Mouse (Mus musculus) urinary bladder, postnatal 25 days (tissue): ENCODE data around the gene Clip1.

Experiments
- DNase-seq: peaks from one replicate; pipeline ENCODE4 v3.0.0; 2022; ENCODE audit warnings: low spot score

Gene Clip1

DNA sequence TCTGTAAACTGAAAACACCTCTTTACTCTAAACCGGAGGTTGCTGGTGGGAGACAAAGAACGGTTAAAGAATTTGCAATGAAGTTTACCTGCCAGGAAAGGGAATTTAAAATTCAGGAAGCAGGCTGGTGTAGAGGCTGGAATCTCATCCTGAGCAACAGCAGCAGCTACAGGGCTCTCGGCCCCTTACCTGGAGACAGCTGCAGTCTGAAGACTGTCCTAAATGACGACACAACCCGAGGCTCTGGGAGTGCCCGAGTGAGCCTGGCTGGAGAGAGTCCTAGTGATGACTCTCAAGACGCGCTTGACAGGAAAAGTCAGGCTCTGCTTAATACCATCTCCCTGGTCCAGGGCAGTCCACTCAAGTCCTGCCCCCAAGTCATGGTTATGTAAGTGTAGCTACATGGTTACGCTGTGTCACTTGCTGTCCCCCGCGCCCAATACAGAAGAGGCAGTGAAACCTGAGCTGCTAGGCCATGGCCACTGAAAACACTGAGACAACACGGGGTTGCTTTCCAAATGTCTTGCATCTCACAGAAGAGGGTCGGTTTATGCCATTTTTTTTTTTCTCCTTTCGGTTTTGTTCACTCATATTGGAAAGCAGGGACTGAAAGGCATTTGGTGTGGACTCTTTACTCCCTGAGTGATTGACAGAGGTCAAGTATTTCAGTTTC lies 13.5 kb downstream of the Clip1 start:
- DNase-seq = peak; percentile 34

GRCm38 (mm10) chr5:123669991-123670799 lies 14.2 kb downstream of the Clip1 start:
- no peak for DNase-seq

DNA sequence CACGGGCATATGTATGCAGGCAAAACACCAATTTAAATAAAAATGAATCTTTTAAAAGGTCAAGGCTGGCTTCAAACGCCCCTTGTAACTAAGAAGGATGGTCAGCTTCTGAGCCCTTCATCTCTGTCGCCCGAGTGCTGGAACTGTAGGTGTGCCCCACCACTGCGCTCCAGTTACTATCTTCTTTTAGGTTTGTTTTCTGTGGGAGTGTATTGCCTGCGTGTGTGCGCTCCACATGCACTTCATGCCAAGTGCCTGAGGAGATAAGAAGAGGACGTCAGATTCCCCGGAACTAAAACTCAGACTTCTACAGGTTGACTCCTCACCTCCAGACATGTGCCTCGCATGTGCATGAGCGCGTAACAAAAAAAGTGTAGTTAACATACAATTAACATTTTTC lies 16.5 kb downstream of the Clip1 start:
- DNase-seq = no peak

DNA sequence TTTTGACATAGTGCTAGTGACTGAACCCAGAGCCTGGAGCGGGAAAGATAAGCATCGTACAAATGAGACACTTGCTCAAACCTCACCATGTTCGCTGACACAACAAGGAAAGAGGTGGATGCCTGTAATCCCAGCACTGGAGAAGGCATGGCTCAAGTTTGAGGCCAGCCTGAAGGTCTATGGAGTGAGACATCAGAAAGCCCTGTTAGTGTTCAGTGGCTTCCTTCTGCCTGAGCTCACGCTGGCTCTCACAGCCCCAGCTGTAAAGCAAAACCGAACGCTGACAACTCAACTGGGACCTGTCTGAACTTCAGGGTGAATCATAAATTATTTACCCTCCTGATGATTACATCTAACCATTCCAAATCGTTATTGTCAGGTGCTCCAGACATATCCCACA lies 18.5 kb downstream of the Clip1 start:
- DNase-seq = no peak

GRCm38 (mm10) chr5:123664329-123664728 lies 20.1 kb downstream of the Clip1 start:
- no peak for DNase-seq

DNA sequence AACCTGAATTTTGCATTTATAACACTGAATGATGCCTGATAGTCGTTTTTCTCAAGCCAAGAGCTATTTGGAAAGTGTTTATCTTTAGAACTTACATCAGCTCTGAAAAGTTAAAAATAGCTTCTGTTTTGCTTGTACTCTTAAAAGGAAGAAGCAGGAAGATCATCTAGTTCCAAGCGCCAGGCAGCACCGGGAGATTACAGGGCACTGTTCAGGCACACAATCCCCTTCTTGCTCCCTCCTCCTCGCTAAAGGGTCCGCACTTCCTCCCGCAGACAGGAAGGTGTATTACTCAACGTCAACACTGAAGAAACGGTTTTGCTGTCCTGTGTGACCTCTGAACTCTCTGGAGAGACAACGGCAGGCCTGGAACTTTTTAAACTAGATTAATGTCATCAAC lies 22.4 kb downstream of the Clip1 start:
- DNase-seq = no peak

GRCm38 (mm10) chr5:123661602-123662001 lies 22.8 kb downstream of the Clip1 start:
- no peak for DNase-seq

GRCm38 (mm10) chr5:123657651-123658050 lies 26.8 kb downstream of the Clip1 start:
- DNase-seq = no peak

DNA sequence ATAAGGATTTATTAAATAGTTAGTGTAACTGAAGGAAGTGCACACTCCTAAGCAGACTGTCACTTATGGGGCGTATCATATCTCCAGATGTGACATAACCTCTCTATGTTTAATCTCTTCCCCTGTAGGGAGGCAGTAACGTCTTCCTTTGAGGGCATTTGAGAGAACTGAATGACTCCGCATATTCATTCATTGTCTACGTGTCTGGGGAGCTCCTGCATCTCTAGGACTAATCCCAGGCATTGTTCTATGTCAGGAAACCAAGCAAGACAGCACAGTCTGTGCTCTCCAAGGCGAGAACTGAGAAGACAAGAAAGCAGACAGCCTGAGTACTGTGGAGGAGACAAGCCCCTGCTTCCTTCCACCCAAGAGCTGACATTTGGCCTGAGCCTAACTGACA lies 29.5 kb downstream of the Clip1 start:
- no peak for DNase-seq

GRCm38 (mm10) chr5:123653287-123653801 lies 31.1 kb downstream of the Clip1 start:
- no peak for DNase-seq

GRCm38 (mm10) chr5:123650825-123651224 lies 33.6 kb downstream of the Clip1 start:
- no peak for DNase-seq

- no peak for DNase-seq
Measured at GRCm38 (mm10) chr5:123642401-123642800, 42.0 kb downstream of the Clip1 start.

- DNase-seq = no peak
Measured at GRCm38 (mm10) chr5:123641259-123641900, 43.0 kb downstream of the Clip1 start.

DNA sequence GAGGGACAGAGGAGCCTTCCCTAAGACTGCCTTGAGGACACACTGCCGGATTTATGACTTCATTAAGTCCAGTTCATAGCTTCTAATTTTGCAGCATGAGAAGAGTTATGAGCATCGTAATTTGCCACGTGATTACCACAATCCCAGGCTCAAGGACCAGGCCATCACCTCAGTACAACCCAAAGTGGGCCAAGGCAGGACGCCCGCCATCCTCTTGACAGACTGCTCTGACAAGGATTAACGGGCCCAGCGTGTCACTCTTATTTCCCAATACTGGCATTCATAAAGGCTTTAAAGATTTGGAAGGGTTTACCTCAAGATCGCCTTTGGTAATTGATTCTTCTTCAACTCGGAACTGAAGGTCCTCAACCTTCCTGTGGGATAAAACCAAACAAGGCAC lies 44.2 kb downstream of the Clip1 start:
- DNase-seq = no peak

GRCm38 (mm10) chr5:123631210-123631609 lies 53.2 kb downstream of the Clip1 start:
- no peak for DNase-seq

- DNase-seq = peak; percentile 51
Measured at GRCm38 (mm10) chr5:123626631-123627030, 57.8 kb downstream of the Clip1 start.

DNA sequence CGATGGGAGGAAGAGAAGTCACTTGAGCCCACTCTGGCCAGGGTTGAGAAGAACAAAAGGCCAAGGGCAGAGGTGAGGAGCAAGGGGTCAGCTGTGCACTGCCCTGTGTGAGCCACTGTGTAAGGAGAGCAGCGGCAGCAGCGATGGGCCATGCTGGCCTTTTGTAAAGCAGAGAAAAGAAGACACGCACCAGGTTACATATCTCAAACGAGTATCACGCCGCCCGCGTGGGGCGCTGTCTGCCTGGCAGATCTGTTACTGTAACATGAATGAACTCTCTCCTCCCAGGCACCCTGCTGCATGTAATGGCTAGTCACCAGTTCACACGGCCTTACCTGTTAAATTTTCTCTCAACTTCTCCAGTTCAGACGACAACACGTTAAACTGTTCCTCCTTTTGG lies 62.0 kb downstream of the Clip1 start:
- DNase-seq = no peak

- no peak for DNase-seq
Measured at GRCm38 (mm10) chr5:123618558-123618957, 65.9 kb downstream of the Clip1 start.

DNA sequence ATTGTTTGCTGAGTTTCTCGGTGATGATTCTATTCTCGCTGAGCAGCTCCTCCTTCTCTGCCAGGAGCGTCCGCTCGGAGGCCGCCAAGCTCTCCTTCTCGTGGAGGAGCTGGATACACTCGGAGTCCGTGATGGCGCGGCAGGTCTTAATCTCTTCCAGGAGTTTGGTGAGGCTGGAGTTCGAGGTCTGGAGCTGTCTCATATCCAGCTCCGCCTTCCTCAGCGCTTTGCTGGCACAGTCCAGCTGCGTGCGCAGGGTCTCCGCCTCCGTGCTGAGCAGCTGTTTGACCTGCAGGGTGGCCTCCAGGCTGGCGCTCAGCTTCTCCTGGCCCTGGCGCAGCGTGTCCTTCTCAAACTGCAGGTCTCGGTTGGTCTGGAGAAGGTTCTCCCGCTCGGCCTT lies 70.2 kb downstream of the Clip1 start:
- no peak for DNase-seq

- peak; percentile 59 for DNase-seq
Measured at GRCm38 (mm10) chr5:123609843-123610242, 74.6 kb downstream of the Clip1 start.

GRCm38 (mm10) chr5:123609416-123609815 lies 75.0 kb downstream of the Clip1 start:
- no peak for DNase-seq

DNA sequence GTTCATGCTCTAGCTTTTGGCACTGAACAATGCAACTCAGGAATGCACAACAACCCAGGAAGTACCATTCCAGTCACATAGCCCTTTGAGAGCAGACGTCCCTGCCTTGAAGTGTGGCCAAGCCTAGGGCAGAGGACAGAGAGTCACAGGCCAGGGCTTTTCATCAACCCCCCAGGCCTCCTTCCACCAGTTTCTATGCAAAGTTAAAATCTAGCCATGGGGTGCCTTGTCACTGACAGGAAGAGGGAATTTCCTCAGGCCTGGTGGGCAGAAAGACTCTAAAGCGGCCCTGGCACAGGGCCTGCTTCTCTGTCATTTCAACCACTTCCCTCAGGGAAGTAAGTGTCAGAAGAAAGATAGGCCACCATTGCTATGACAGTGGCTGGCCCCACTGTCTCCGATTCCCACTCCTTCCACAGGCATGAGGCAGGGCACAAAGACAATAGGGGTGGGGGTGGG lies 77.2 kb downstream of the Clip1 start:
- DNase-seq = no peak

GRCm38 (mm10) chr5:123603496-123603895 lies 80.9 kb downstream of the Clip1 start:
- DNase-seq = no peak
